Mouse (Mus musculus): ENCODE measurements around the gene Pnkp.

Pnkp gene

GRCm38 (mm10) chr7:44900632-44901031 is 43.7 kb downstream of the Pnkp start:
- no peak for DNase-seq (ENCODE audit: low read depth, low spot score)

GRCm38 (mm10) chr7:44901230-44901722 is 44.3 kb downstream of the Pnkp start:
- no peak for DNase-seq (ENCODE audit: low read depth, low spot score)

- no peak for DNase-seq (ENCODE audit: low read depth, low spot score)
These were observed 48.5 kb downstream of the Pnkp start for GRCm38 (mm10) chr7:44905430-44905829.

- no peak for DNase-seq (ENCODE audit: low read depth, low spot score)
These were observed 52.0 kb downstream of the Pnkp start for GRCm38 (mm10) chr7:44908706-44909476.

All from telencephalon, adult 2 months (tissue).